Mouse (Mus musculus) forebrain, postnatal 0 days (tissue): ENCODE results near the gene Shprh. TPM values are rescaled to one million over a fixed set of nuclear protein-coding genes. Genes with fewer than 3 reads are reported as not detected.
"Not testable (repeated sequence)": the region's sequence is repeated elsewhere in the genome, so short reads cannot be mapped to it uniquely, and the experiment has no call there.

Source experiments
- ATAC-seq: fragments of 200-750 bp; cut with Nextera tagmentation; 2 replicates; pipeline ENCODE4 v1.8.0; 2017; ENCODE audit warnings: mild to moderate bottlenecking, moderate library complexity
- DNase-seq: peaks from one replicate; pipeline ENCODE4 v3.0.0-alpha.2; 2015
- H3K27ac ChIP-seq: fragments of 300-500 bp; sonication (generic); 2 replicates; pipeline ENCODE4 v1.5.1; 2014; ENCODE audit warnings: low read depth, mild to moderate bottlenecking, antibody characterized with exemption, low read length, moderate library complexity, mixed read lengths
- H3K27me3 ChIP-seq: fragments of 300-500 bp; sonication (generic); 2 replicates; pipeline ENCODE4 v1.6.1; 2014; ENCODE audit warnings: mild to moderate bottlenecking, low read length, mixed read lengths; ENCODE audit not compliant: insufficient read depth
- H3K36me3 ChIP-seq: fragments of 300-500 bp; sonication (generic); 2 replicates; pipeline ENCODE4 v1.6.1; 2014; ENCODE audit warnings: mild to moderate bottlenecking, moderate library complexity; ENCODE audit not compliant: insufficient read depth
- H3K4me1 ChIP-seq: fragments of 300-500 bp; sonication (generic); 2 replicates; pipeline ENCODE4 v1.6.1; 2014; ENCODE audit warnings: antibody characterized with exemption; ENCODE audit not compliant: insufficient read depth
- H3K4me2 ChIP-seq: fragments of 300-500 bp; sonication (generic); 2 replicates; pipeline ENCODE4 v1.6.1; 2014; ENCODE audit warnings: low read depth, mild to moderate bottlenecking, moderate library complexity
- H3K4me3 ChIP-seq: fragments of 300-500 bp; sonication (generic); 2 replicates; pipeline ENCODE4 v1.5.1; 2014; ENCODE audit warnings: low read depth, low read length, mixed read lengths
- H3K9ac ChIP-seq: fragments of 300-500 bp; sonication (generic); 2 replicates; pipeline ENCODE4 v1.6.1; 2014; ENCODE audit warnings: mild to moderate bottlenecking
- H3K9me3 ChIP-seq: fragments of 300-500 bp; sonication (generic); 2 replicates; pipeline ENCODE4 v1.6.1; 2016; ENCODE audit warnings: low read length
- CTCF ChIP-seq: sonication (generic); IDR thresholded peaks from 2 replicates; pipeline ENCODE4 v1.5.1; 2016; ENCODE audit warnings: antibody characterized with exemption, control low read depth, low read depth
- WGBS: fragments of 180-500 bp; shearing (Covaris S2); extraction: QIAGEN DNeasy Blood & Tissue Kit; methylation state at CpG from one replicate; pipeline ENCODE4 v1.1.7; 2014; 5-methylcytosine and 5-hydroxymethylcytosine counted together
- polyA plus RNA-seq: library from polyadenylated mRNA; unstranded; fragments of >200 nt; fragmentation: Nextera tagmentation; extraction: Ambion mirVana; gene quantifications from 2 replicates; pipeline ENCODE4 v1.2.1, GENCODE M21; 2015
- total RNA-seq: library from RNA; depleted of rRNA; stranded (reverse); fragments of >200 nt; gene quantifications from 2 replicates; pipeline ENCODE4 v1.2.3, GENCODE M21; 2014

Gene Shprh
- total and polyA plus RNA-seq, 2 experiments from 2014 or later, result 12.7 to 31.8 TPM

DNA sequence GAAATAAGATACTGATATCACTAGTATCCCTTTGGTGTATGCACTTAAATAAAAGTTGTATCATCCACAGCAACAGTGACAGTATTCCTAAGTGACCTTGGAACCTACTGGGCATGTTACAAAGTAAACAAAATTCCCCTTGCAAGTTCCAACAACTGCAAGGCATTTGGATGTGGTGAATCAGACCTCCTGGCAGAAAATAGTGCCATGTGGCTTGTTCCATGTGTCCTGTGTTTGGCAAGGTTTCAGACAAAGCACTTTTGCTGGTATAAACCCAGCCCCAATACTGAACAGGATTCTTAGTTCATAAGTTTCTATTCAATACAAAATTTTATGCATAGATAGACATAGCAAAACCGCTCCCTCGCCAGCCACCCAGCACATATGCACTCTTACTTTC lies 49.1 kb downstream of the Shprh start:
- H3K36me3 ChIP-seq, result peaks cover 45% of the 10 kb centered on the region
- no peaks in the 10 kb centered on the region for H3K9me3 ChIP-seq
- H3K9ac ChIP-seq, result no peak overlapping the region
- no peak overlapping the region for H3K27ac ChIP-seq
- 85% methylated on average over 2 of the region's 2 CpGs for WGBS
- H3K4me1 ChIP-seq, result no peaks in the 10 kb centered on the region
- TF ChIP-seq CTCF, result no peak
- no peak for ATAC-seq
- no peak overlapping the region for H3K4me3 ChIP-seq
- no peaks in the 10 kb centered on the region for H3K27me3 ChIP-seq
- DNase-seq, result no peak
- no peak overlapping the region for H3K4me2 ChIP-seq

DNA sequence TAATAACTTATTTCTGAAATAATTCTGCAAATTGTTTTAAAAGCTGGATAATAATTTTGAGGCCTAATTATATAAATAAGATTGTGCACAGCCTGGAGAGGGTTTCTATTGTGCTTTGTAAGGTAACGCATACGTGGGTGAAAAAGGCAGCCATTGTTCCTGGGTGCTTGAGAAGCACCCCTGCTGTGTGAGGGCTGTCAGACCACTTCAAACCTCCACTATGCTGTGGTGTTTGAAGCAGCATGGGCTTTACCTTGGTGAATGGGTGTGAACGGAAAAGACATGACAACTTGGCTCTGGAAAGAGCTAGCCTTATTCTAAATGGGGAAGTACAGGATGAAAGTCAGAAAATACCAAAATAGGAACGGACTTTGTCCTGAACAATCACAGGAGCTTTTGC lies 50.8 kb downstream of the Shprh start:
- Histone ChIP-seq H3K4me2 (no peak overlapping the region), H3K27me3 (no peaks in the 10 kb centered on the region), H3K9me3 (no peaks in the 10 kb centered on the region), H3K4me1 (no peaks in the 10 kb centered on the region), H3K4me3 (no peak overlapping the region), H3K36me3 (peaks cover 34% of the 10 kb centered on the region), H3K9ac (no peak overlapping the region), H3K27ac (no peak overlapping the region)
- WGBS, result 35% methylated on average over 4 of the region's 4 CpGs
- no peak for TF ChIP-seq CTCF
- no peak for DNase-seq
- no peak for ATAC-seq

DNA sequence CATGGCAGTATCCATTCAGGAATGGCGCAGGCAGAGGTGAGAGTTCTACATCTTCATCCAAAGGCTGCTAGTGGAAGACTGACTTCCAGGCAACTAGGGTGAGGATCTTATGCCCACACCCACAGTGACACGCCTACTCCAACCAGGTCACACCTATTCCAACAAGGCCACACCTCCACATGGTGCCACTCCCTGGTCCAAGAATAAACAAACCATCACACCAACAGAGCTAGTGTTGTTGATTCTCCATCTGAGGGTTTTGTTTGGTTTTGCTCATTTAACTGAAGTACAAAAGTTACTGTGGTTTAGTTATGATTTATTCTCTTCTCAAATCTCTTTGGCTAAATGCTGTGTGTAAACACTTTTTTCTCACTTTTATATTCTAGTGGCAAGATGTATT lies 56.7 kb downstream of the Shprh start:
- peaks cover 33% of the 10 kb centered on the region for H3K36me3 ChIP-seq
- not testable (repeated sequence) for H3K27me3 ChIP-seq, H3K4me1 ChIP-seq, ATAC-seq, H3K9ac ChIP-seq, H3K4me2 ChIP-seq, H3K27ac ChIP-seq, DNase-seq, H3K9me3 ChIP-seq, H3K4me3 ChIP-seq
- 98% methylated on average over 2 of the region's 2 CpGs for WGBS

DNA sequence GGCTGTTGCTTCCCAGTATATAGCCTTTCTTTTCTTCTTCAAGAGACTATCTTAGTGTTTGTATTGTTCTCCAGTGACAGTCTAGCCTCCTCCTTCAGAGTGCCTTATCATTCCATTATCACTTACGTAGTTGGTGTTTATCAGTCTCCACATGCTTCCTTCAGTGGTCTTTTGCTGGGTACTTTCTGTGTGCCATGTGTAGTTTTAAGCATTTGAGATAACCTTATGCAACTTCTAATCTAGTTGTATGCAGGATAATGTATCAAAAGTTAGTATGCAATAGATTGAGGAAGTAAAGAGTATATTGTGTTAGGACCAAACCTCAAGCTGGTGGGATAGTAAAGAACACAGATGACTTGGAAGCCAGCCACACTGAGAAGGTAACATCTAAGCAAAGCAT lies 59.4 kb downstream of the Shprh start:
- no peaks in the 10 kb centered on the region for H3K4me1 ChIP-seq
- peaks cover 40% of the 10 kb centered on the region for H3K36me3 ChIP-seq
- no peak overlapping the region for H3K27ac ChIP-seq
- no peaks in the 10 kb centered on the region for H3K27me3 ChIP-seq
- no peak for TF ChIP-seq CTCF
- H3K4me2 ChIP-seq, result no peak overlapping the region
- no peak for ATAC-seq
- DNase-seq, result no peak
- H3K9me3 ChIP-seq, result no peaks in the 10 kb centered on the region
- 98% methylated on average over 1 of the region's 1 CpGs for whole genome bisulfite sequencing
- no peak overlapping the region for H3K9ac ChIP-seq
- H3K4me3 ChIP-seq, result no peak overlapping the region

DNA sequence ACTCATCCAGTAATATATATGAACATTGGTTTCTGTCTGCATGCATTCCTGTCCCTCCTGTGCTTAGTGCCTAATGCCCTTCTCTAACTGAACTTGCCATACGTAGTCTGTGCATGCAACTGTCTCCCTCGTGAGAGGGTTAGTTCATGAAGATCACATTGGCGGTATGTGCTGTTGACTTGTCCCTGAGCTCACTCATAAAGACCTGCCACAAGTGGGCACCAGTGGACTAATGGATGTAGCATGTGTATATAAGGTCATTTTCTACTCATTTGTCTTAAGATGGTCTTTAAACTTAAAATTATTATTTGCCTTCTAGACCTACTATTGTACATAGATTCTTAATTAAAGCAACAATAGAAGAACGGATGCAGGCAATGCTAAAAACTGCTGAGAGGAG lies 62.8 kb downstream of the Shprh start:
- WGBS, result 90% methylated on average over 4 of the region's 4 CpGs
- no peaks in the 10 kb centered on the region for H3K9me3 ChIP-seq
- peak; percentile 42; the same call in 1 of the 2 replicates for TF ChIP-seq CTCF
- peaks cover 37% of the 10 kb centered on the region for H3K36me3 ChIP-seq
- H3K4me2 ChIP-seq, result no peak overlapping the region
- no peak overlapping the region for H3K4me3 ChIP-seq
- ATAC-seq, result no peak
- no peaks in the 10 kb centered on the region for H3K4me1 ChIP-seq
- H3K27me3 ChIP-seq, result no peaks in the 10 kb centered on the region
- H3K9ac ChIP-seq, result no peak overlapping the region
- no peak overlapping the region for H3K27ac ChIP-seq
- DNase-seq, result peak; percentile 14

DNA sequence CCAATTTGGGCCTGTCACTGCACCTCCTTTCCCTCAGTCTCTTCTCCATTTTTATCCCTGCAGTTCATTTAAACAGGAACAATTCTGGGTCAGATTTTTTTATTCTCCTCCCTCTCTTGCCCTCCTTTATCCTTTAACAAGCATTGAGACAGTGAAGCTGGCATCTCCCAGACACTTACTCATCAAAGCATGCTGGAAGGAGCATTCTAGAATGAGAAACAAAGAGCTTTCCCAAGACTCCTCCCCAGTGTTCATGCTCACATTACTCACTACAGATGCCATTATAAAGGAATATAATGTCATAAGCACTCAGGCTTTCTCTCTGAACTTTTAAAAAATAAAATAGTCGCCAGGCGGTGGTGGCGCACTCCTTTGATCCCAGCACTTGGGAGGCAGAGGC lies 77.2 kb downstream of the Shprh start:
- Histone ChIP-seq H3K36me3 (no peaks in the 10 kb centered on the region), H3K4me1 (no peaks in the 10 kb centered on the region), H3K9ac (no peak overlapping the region), H3K27ac (no peak overlapping the region), H3K27me3 (no peaks in the 10 kb centered on the region), H3K4me2 (no peak overlapping the region), H3K4me3 (no peak overlapping the region), H3K9me3 (no peaks in the 10 kb centered on the region)
- DNase-seq (no peak), ATAC-seq (no peak)
- 95% methylated on average over 3 of the region's 3 CpGs for WGBS
- TF ChIP-seq CTCF, result no peak

DNA sequence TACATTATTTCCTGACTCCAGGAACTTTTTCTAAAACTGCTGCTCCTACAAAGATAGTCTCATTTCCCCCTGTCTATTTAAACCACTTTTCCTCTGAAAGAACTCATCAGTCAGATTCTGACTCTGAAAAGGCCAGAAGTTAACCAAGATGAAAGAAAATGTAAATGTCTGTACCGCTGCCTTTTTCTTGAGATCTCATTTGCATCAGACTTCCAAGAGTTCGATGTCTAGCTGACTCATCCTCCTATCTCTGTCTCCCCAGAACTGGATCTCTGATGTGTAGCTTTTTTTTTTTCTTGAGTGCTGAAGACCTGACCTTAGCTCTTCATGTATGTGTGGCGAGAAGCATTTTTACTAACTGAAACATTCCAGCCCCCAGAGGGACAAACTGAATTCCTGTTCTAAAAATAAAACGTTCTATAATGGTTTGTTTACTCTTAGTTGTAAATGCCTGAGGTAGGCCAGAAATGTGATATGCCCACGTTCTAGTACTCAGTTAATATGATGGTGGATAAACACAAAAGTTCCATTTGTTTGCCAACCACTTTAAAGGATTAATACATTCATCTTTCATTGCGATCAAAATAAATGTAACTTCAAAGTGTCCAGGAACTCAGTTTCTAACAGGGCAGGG lies 80.4 kb downstream of the Shprh start:
- TF ChIP-seq CTCF, result no peak
- H3K9me3 ChIP-seq, result no peaks in the 10 kb centered on the region
- no peak overlapping the region for H3K9ac ChIP-seq
- H3K4me2 ChIP-seq, result no peak overlapping the region
- no peak overlapping the region for H3K27ac ChIP-seq
- H3K36me3 ChIP-seq, result no peaks in the 10 kb centered on the region
- DNase-seq (no peak), ATAC-seq (no peak)
- H3K27me3 ChIP-seq, result no peaks in the 10 kb centered on the region
- H3K4me1 ChIP-seq, result no peaks in the 10 kb centered on the region
- 56% methylated on average over 6 of the region's 6 CpGs for WGBS
- H3K4me3 ChIP-seq, result no peak overlapping the region
